Mouse (Mus musculus) heart, postnatal 0 days (tissue): ENCODE data around the gene Rfc1. TPM values are rescaled to one million over a fixed set of nuclear protein-coding genes. Genes with fewer than 3 reads are reported as not detected.

ENCODE experiments used
- ATAC-seq: fragments of 200-750 bp; cut with Nextera tagmentation; 2 replicates; pipeline ENCODE4 v1.8.0; 2017; ENCODE audit warnings: low read depth, moderate number of reproducible peaks, moderate library complexity; ENCODE audit not compliant: insufficient read depth
- DNase-seq: peaks from one replicate; pipeline ENCODE4 v3.0.0-alpha.2; 2016; ENCODE audit warnings: low spot score
- H3K27ac ChIP-seq: fragments of 300-500 bp; sonication (generic); 2 replicates; pipeline ENCODE4 v1.5.1; 2014; ENCODE audit warnings: low read depth, mild to moderate bottlenecking
- H3K27me3 ChIP-seq: fragments of 300-500 bp; sonication (generic); 2 replicates; pipeline ENCODE4 v1.6.1; 2014; ENCODE audit warnings: low read length, mixed read lengths; ENCODE audit not compliant: control insufficient read depth, insufficient read depth
- H3K36me3 ChIP-seq: fragments of 300-500 bp; sonication (generic); replicated peaks from 2 replicates; pipeline ENCODE4 v1.6.1; 2014; ENCODE audit warnings: low read length, mixed read lengths; ENCODE audit not compliant: control insufficient read depth, insufficient read depth
- H3K4me1 ChIP-seq: fragments of 300-500 bp; sonication (generic); 2 replicates; pipeline ENCODE4 v1.6.1; 2014; ENCODE audit warnings: antibody characterized with exemption; ENCODE audit not compliant: control insufficient read depth, insufficient read depth
- H3K4me2 ChIP-seq: fragments of 300-500 bp; sonication (generic); 2 replicates; pipeline ENCODE4 v1.6.1; 2014; ENCODE audit warnings: low read depth, mild to moderate bottlenecking, low read length, moderate library complexity
- H3K4me3 ChIP-seq: fragments of 300-500 bp; sonication (generic); 2 replicates; pipeline ENCODE4 v1.5.1; 2014; ENCODE audit warnings: low read depth, low read length
- H3K9ac ChIP-seq: fragments of 300-500 bp; sonication (generic); replicated peaks from 2 replicates; pipeline ENCODE4 v1.6.1; 2014; ENCODE audit warnings: low read depth, low read length, mixed read lengths
- H3K9me3 ChIP-seq: fragments of 300-500 bp; sonication (generic); replicated peaks from 2 replicates; pipeline ENCODE4 v1.6.1; 2016; ENCODE audit warnings: low read length; ENCODE audit not compliant: control insufficient read depth
- CTCF ChIP-seq: IDR thresholded peaks from 2 replicates; pipeline ENCODE4 v1.5.1; 2016; ENCODE audit warnings: antibody characterized with exemption, control low read depth, low read depth
- EP300 ChIP-seq: IDR thresholded peaks from 2 replicates; pipeline ENCODE4 v1.6.1; 2016; ENCODE audit warnings: antibody characterized with exemption, low read depth
- WGBS: fragments of 180-500 bp; shearing (Covaris S2); extraction: QIAGEN DNeasy Blood & Tissue Kit; methylation state at CpG from one replicate; pipeline ENCODE4 v1.1.7; 2014; 5-methylcytosine and 5-hydroxymethylcytosine counted together
- polyA plus RNA-seq: library from polyadenylated mRNA; unstranded; fragments of >200 nt; fragmentation: Nextera tagmentation; extraction: Ambion mirVana; gene quantifications from 2 replicates; pipeline ENCODE4 v1.2.1, GENCODE M21; 2015
- total RNA-seq: library from RNA; depleted of rRNA; stranded (reverse); fragments of >200 nt; gene quantifications from 2 replicates; pipeline ENCODE4 v1.2.3, GENCODE M21; 2014; ENCODE audit warnings: low replicate concordance

Gene Rfc1
- total and polyA plus RNA-seq, 2 experiments from 2014 or later, result 13.3 to 36.7 TPM

DNA sequence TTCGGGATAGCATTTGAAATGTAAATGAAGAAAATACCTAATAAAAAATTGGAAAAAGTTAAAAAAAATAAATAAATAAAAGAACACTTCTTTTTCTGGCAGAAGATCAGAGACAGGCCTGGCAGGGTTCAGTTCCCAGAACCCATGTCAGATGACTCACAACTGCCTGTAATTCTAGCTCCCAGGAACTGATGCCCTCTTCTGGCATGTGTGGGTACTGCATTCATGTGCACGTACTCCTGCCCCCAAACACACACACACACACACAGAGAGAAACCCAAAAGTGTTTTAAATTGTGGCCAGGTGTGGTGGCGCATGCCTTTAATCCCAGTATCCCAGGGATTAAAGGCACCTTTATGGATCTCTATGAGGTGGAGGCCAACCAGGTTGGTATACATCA is 51.3 kb downstream of the Rfc1 start:
- H3K4me1 ChIP-seq, result no peaks in the 10 kb centered on the region
- peaks cover 50% of the 10 kb centered on the region for H3K36me3 ChIP-seq
- no peak for DNase-seq

GRCm38 (mm10) chr5:65281216-65281615 is 54.3 kb downstream of the Rfc1 start:
- TF ChIP-seq EP300 (no peak), CTCF (no peak)
- H3K27ac ChIP-seq, result no peak overlapping the region
- H3K4me1 ChIP-seq, result no peaks in the 10 kb centered on the region
- DNase-seq, result no peak
- no peak for ATAC-seq
- WGBS, result 91% methylated on average over 3 of the region's 3 CpGs
- H3K9ac ChIP-seq, result no peak overlapping the region
- peaks cover 54% of the 10 kb centered on the region for H3K36me3 ChIP-seq
- H3K4me2 ChIP-seq, result no peak overlapping the region
- no peaks in the 10 kb centered on the region for H3K9me3 ChIP-seq
- no peak overlapping the region for H3K4me3 ChIP-seq
- no peaks in the 10 kb centered on the region for H3K27me3 ChIP-seq

More for the DNA sequence above, 51.3 kb downstream of the Rfc1 start:
- H3K9me3 ChIP-seq, result no peaks in the 10 kb centered on the region
- H3K27me3 ChIP-seq, result no peaks in the 10 kb centered on the region
- WGBS, result 100% methylated on average over 3 of the region's 3 CpGs
- no peak overlapping the region for H3K9ac ChIP-seq
- TF ChIP-seq EP300 (no peak), CTCF (0 out of 2 replicates have a peak, but pooled peaks have one; percentile 25)
- ATAC-seq, result no peak
- no peak overlapping the region for H3K4me3 ChIP-seq
- H3K4me2 ChIP-seq, result no peak overlapping the region
- H3K27ac ChIP-seq, result no peak overlapping the region

- TF ChIP-seq EP300, result no peak
- no peak for TF ChIP-seq CTCF
- H3K27ac ChIP-seq, result no peak overlapping the region
- H3K27me3 ChIP-seq, result no peaks in the 10 kb centered on the region
- peaks cover 52% of the 10 kb centered on the region for H3K36me3 ChIP-seq
- H3K9ac ChIP-seq, result no peak overlapping the region
- peak; percentile 30; the same call in 1 of the 2 replicates for ATAC-seq
- H3K9me3 ChIP-seq, result no peaks in the 10 kb centered on the region
- no peaks in the 10 kb centered on the region for H3K4me1 ChIP-seq
- H3K4me3 ChIP-seq, result no peak overlapping the region
- no peak overlapping the region for H3K4me2 ChIP-seq
- DNase-seq, result no peak
- WGBS, result 56% methylated on average over 6 of the region's 6 CpGs
Observed at GRCm38 (mm10) chr5:65279133-65279651, 56.3 kb downstream of the Rfc1 start.

DNA sequence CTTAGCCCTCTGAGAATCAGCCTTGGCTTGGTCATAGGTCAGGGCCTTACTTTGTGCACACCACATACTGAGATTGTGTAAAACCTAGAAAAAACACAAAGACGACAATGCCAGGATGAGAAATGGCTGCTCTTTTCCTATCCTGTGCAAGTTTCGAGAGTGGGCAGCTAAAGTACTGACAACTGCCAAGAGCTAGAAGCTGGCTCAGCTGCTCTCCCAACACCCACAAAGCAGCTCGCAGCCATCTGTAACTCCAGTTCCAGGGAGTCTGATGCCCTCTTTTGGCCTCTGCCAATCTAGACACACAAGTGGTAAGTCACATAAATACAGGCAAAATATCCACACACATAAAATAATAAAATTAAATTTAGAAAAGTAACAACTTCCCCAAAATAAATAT is 61.5 kb downstream of the Rfc1 start:
- Histone ChIP-seq H3K27me3 (no peaks in the 10 kb centered on the region), H3K9ac (no peak overlapping the region), H3K27ac (no peak overlapping the region), H3K4me1 (no peaks in the 10 kb centered on the region), H3K9me3 (no peaks in the 10 kb centered on the region), H3K4me3 (no peak overlapping the region), H3K4me2 (no peak overlapping the region), H3K36me3 (peaks cover 83% of the 10 kb centered on the region)
- DNase-seq (no peak), ATAC-seq (no peak)
- WGBS, result 77% methylated on average over 3 of the region's 3 CpGs
- TF ChIP-seq EP300 (no peak), CTCF (no peak)

- Histone ChIP-seq H3K4me2 (no peak overlapping the region), H3K4me3 (no peak overlapping the region), H3K4me1 (no peaks in the 10 kb centered on the region), H3K27me3 (no peaks in the 10 kb centered on the region), H3K27ac (no peak overlapping the region), H3K36me3 (peaks cover 63% of the 10 kb centered on the region), H3K9ac (no peak overlapping the region), H3K9me3 (no peaks in the 10 kb centered on the region)
- DNase-seq, result no peak
- TF ChIP-seq CTCF (no peak), EP300 (no peak)
- ATAC-seq, result no peak
- 87% methylated on average over 14 of the region's 14 CpGs for whole genome bisulfite sequencing
Observed at GRCm38 (mm10) chr5:65257910-65258505, 77.5 kb downstream of the Rfc1 start.
